11 mouse cellular contexts compared by ENCODE assay signal in the genomic region with DNA sequence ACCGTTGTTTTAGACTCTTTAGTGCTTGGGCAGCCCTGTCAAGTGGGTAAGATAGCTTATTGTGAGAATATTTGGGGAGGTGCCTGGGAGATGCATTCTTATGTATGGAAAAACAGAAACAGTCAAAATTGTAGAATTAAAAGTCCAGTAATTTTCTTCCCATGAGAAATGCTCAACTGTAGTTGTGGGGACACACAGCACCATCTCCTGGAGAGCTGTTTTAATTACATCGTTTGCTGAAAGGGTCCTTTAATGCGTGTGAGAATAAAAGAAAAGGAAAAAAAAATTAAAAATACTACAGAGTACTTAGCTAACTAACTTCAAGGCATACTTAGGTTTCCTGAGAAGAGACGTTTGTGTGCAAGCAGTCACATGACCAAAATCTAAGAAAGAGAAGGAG.
A peak's percentile ranks its signal among the peaks of the same experiment; 100 is the strongest.
DNase-seq lines count a peak whose midpoint lies in the region; ATAC-seq and TF ChIP-seq lines count a peak whose summit lies in the region.
"Had no signal": no experiment of that assay in that cellular context is flagged by ENCODE, and none has a peak within 500 bp of the region (broad histone marks: within the 10 kb centered on the region; RNA-seq: fewer than 3 reads in every experiment).

No protein-coding gene starts in this region.

- 0 out of 2 replicates have a peak, but pooled peaks have one; percentile 3 for ATAC-seq in forebrain, embryonic 13.5 days
- no peak for ATAC-seq in forebrain, embryonic 16.5 days
- ATAC-seq in kidney, postnatal 0 days (replicated peaks; ENCODE audit: low FRiP score, low read depth) = no peak
- ATAC-seq in kidney, embryonic 15.5 days (replicated peaks; ENCODE audit: low FRiP score) = no peak
- no peak for ATAC-seq in lung, embryonic 14.5 days (ENCODE audit: insufficient read depth)

- no peaks in the 10 kb centered on the region for H3K9me3 ChIP-seq in forebrain, embryonic 13.5 days (replicated peaks)
- H3K9me3 ChIP-seq in forebrain, embryonic 16.5 days (ENCODE audit: control insufficient read depth, low read length) = no peaks in the 10 kb centered on the region
- H3K9me3 ChIP-seq in kidney, postnatal 0 days (replicated peaks; ENCODE audit: low read length) = no peaks in the 10 kb centered on the region
- no peaks in the 10 kb centered on the region for H3K9me3 ChIP-seq in kidney, embryonic 15.5 days (replicated peaks)
- H3K9me3 ChIP-seq in lung, embryonic 14.5 days (ENCODE audit: low read depth, low read length) = no peaks in the 10 kb centered on the region

- H3K9ac ChIP-seq in forebrain, embryonic 13.5 days = no peak overlapping the region
- no peak overlapping the region for H3K9ac ChIP-seq in forebrain, embryonic 16.5 days (replicated peaks; ENCODE audit: low read depth, low read length)
- no peak overlapping the region for H3K9ac ChIP-seq in kidney, postnatal 0 days (ENCODE audit: low read depth, low read length)
- no peak overlapping the region for H3K9ac ChIP-seq in kidney, embryonic 15.5 days
- H3K9ac ChIP-seq in lung, embryonic 14.5 days = no peak overlapping the region

- no peak overlapping the region for H3K4me3 ChIP-seq in forebrain, embryonic 13.5 days
- no peak overlapping the region for H3K4me3 ChIP-seq in forebrain, embryonic 16.5 days (replicated peaks; ENCODE audit: low read length)
- H3K4me3 ChIP-seq in kidney, postnatal 0 days (replicated peaks; ENCODE audit: low read depth, low read length) = no peak overlapping the region
- no peak overlapping the region for H3K4me3 ChIP-seq in kidney, embryonic 15.5 days (replicated peaks)
- H3K4me3 ChIP-seq in lung, embryonic 14.5 days (ENCODE audit: low read depth, low read length) = no peak overlapping the region
- H3K4me3 ChIP-seq: megakaryocyte, embryonic 14.5 days had no signal

- no peaks in the 10 kb centered on the region for H3K27me3 ChIP-seq in forebrain, embryonic 13.5 days
- H3K27me3 ChIP-seq in forebrain, embryonic 16.5 days (replicated peaks; ENCODE audit: control insufficient read depth, insufficient read depth, low read length) = no peaks in the 10 kb centered on the region
- no peaks in the 10 kb centered on the region for H3K27me3 ChIP-seq in kidney, postnatal 0 days (ENCODE audit: insufficient read depth, low read length)
- no peaks in the 10 kb centered on the region for H3K27me3 ChIP-seq in kidney, embryonic 15.5 days
- no peaks in the 10 kb centered on the region for H3K27me3 ChIP-seq in lung, embryonic 14.5 days (ENCODE audit: insufficient read depth, low read length)
- H3K27me3 ChIP-seq: megakaryocyte, embryonic 14.5 days had no signal

- DNase-seq in kidney, postnatal 0 days (ENCODE audit: low spot score) = peak; percentile 57
- DNase-seq in lung, embryonic 14.5 days = peak; percentile 74
- no peak for DNase-seq in lung, postnatal 14 days
- peak; percentile 57 for DNase-seq in retina, embryonic 14.5 days (ENCODE audit: low spot score)
- DNase-seq in testis, postnatal 10 days (ENCODE audit: low spot score) = no peak
- DNase-seq: liver; right cerebral cortex, adult 18-20 months had no signal

- H3K4me1 ChIP-seq in forebrain, embryonic 13.5 days = no peaks in the 10 kb centered on the region
- no peaks in the 10 kb centered on the region for H3K4me1 ChIP-seq in forebrain, embryonic 16.5 days (replicated peaks; ENCODE audit: control insufficient read depth, insufficient read depth, low read length)
- H3K4me1 ChIP-seq in kidney, postnatal 0 days (replicated peaks; ENCODE audit: insufficient read depth, low read length) = no peaks in the 10 kb centered on the region
- H3K4me1 ChIP-seq in kidney, embryonic 15.5 days = no peaks in the 10 kb centered on the region
- H3K4me1 ChIP-seq in lung, embryonic 14.5 days (ENCODE audit: insufficient read depth) = no peaks in the 10 kb centered on the region
- H3K4me1 ChIP-seq: megakaryocyte, embryonic 14.5 days had no signal

- H3K36me3 ChIP-seq in forebrain, embryonic 13.5 days (ENCODE audit: poor library complexity, severe bottlenecking) = no peaks in the 10 kb centered on the region
- H3K36me3 ChIP-seq in forebrain, embryonic 16.5 days (ENCODE audit: control insufficient read depth, insufficient read depth) = no peaks in the 10 kb centered on the region
- no peaks in the 10 kb centered on the region for H3K36me3 ChIP-seq in kidney, postnatal 0 days (ENCODE audit: insufficient read depth, low read length)
- H3K36me3 ChIP-seq in kidney, embryonic 15.5 days = no peaks in the 10 kb centered on the region
- H3K36me3 ChIP-seq in lung, embryonic 14.5 days (ENCODE audit: insufficient read depth) = no peaks in the 10 kb centered on the region

- no peak overlapping the region for H3K27ac ChIP-seq in forebrain, embryonic 13.5 days
- no peak overlapping the region for H3K27ac ChIP-seq in forebrain, embryonic 16.5 days (ENCODE audit: low read length)
- no peak overlapping the region for H3K27ac ChIP-seq in kidney, postnatal 0 days
- no peak overlapping the region for H3K27ac ChIP-seq in kidney, embryonic 15.5 days
- H3K27ac ChIP-seq in lung, embryonic 14.5 days (ENCODE audit: low read depth) = no peak overlapping the region

- H3K4me2 ChIP-seq in forebrain, embryonic 13.5 days = no peak overlapping the region
- H3K4me2 ChIP-seq in forebrain, embryonic 16.5 days (ENCODE audit: low read length) = no peak overlapping the region
- no peak overlapping the region for H3K4me2 ChIP-seq in kidney, postnatal 0 days (ENCODE audit: low read length)
- H3K4me2 ChIP-seq in kidney, embryonic 15.5 days = no peak overlapping the region
- H3K4me2 ChIP-seq in lung, embryonic 14.5 days = no peak overlapping the region

- 34% methylated on average over 4 of the region's 4 CpGs for WGBS in forebrain, embryonic 13.5 days
- 31% methylated on average over 4 of the region's 4 CpGs for WGBS in forebrain, embryonic 16.5 days
- 33% methylated on average over 4 of the region's 4 CpGs for WGBS in kidney, postnatal 0 days
- 41% methylated on average over 4 of the region's 4 CpGs for WGBS in kidney, embryonic 15.5 days
- 23% methylated on average over 4 of the region's 4 CpGs for WGBS in lung, embryonic 14.5 days

- TF ChIP-seq CTCF in kidney, postnatal 0 days (IDR thresholded peaks at IDR 0.05; ENCODE audit: low read depth) = peak; percentile 76
- TF ChIP-seq CTCF in lung, embryonic 14.5 days (IDR thresholded peaks at IDR 0.05; ENCODE audit: low read depth) = peak; percentile 60

Comparison
In these comparisons a context has a peak if more than half of its experiments do, and no peak if none do; other contexts are left out.
1. DNase-seq: peak in kidney, postnatal 0 days (single experiment), lung, embryonic 14.5 days (single experiment) and retina, embryonic 14.5 days (single experiment); none in lung, postnatal 14 days (single experiment) and testis, postnatal 10 days (single experiment).